Mouse (Mus musculus): ENCODE data around the gene Snrnp35.

GRCm38 (mm10) chr5:124523032-124523431 lies 40.1 kb downstream of the Snrnp35 start:
- TF ChIP-seq CTCF (IDR thresholded peaks at IDR 0.05; ENCODE audit: borderline replicate concordance, control insufficient read depth, extremely low read depth, insufficient read depth, low read length, poor library complexity) (no peak), POLR2A (IDR thresholded peaks at IDR 0.05; ENCODE audit: control insufficient read depth, extremely low read depth, insufficient read depth, low read length, poor library complexity) (no peak)

All from thymus, adult 2 months (tissue).